Mouse (Mus musculus) telencephalon, adult 2 months (tissue): Measurements from ENCODE around the gene Plscr1.

Experiments used
- DNase-seq: peaks from one replicate; pipeline ENCODE4 v3.0.0-alpha.2; 2011; ENCODE audit warnings: low read depth, low spot score

Plscr1 gene

DNA sequence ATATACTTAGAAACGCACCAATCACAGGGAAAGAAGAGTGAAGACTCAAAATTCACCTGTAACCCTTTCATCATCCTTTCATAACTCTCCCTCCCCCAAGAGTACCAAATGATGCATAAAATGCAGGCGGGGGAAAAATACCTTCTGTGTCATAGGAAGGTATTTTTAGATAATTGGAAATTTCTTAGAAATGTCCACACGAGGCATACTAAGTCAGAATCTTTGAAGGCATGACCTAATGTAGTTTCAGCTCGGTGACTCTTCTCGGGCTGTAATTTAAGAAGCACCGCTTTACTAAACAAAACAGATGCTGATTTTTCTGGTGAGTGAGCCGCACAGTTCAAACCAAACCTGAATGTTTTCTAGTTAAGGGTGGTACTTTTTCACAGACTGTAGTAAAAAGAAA, at the start of gene Plscr1:
TSS of gene Plscr1 (plus strand) at position 304 of the 406 bp plus-strand sequence.
- DNase-seq = no peak

DNA sequence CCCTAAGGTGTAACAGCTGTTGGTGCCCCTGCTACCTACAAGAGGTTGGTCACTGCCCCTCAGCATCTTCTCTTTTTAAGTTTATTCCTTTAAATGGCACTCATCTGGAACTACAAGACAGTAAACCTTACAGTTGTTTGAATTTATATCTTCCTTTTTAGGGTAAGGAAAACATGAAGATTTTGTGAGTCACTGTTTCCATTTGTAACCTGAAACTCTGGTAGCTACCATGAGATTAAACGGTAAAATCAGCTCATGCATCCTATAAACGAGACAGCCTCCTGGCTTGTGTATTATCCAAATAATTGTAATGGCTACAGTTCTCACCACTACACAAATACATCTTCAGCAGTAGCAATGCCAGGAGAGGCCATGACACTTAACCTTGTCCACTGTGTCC, 45.2 kb upstream of the Plscr1 start:
- no peak for DNase-seq

- peak; percentile 36 for DNase-seq
These were observed 42.2 kb upstream of the Plscr1 start for GRCm38 (mm10) chr9:92207307-92207706.

GRCm38 (mm10) chr9:92207757-92208156, 41.8 kb upstream of the Plscr1 start:
- no peak for DNase-seq

DNA sequence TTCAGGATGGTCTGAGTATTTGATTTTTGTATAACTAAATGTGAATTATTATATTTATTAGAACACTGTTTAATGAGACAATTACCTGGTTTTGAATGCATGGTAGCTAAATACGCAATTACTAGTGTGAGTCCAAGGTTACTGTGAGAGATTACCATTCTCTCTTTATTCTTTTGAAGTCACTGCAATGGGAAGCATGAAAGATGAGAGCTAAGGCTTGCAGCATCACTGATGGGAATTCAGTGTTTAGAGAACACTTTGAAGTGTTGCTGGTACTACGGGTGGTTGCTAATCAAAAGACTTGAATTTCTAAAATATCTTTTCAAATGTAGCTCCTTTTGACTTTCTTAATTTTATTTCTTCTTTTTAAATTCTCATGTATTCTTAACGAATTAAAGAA, 39.7 kb upstream of the Plscr1 start:
- no peak for DNase-seq

GRCm38 (mm10) chr9:92210386-92210967, 39.1 kb upstream of the Plscr1 start:
- no peak for DNase-seq

GRCm38 (mm10) chr9:92211048-92211447, 38.5 kb upstream of the Plscr1 start:
- no peak for DNase-seq

DNA sequence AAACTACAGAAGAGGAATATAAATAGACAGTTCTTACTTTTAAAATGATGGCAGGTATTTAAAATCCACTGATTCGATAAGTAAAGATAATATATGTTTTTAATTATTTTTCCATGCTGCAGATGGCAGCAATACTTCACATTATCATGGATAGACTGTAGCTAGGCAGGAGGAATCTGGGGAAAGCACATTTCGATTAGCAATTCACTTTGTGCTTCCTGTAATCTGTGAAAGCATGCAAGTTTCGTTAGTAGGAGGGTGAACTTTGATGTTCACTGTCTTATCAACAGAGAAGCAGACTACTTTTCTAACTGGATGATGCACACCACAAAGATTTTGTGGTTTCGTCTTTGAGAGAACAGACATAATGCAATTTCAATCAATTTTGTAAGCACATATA, 32.1 kb upstream of the Plscr1 start:
- no peak for DNase-seq

- no peak for DNase-seq
These were observed 31.7 kb upstream of the Plscr1 start for GRCm38 (mm10) chr9:92217896-92218295.

DNA sequence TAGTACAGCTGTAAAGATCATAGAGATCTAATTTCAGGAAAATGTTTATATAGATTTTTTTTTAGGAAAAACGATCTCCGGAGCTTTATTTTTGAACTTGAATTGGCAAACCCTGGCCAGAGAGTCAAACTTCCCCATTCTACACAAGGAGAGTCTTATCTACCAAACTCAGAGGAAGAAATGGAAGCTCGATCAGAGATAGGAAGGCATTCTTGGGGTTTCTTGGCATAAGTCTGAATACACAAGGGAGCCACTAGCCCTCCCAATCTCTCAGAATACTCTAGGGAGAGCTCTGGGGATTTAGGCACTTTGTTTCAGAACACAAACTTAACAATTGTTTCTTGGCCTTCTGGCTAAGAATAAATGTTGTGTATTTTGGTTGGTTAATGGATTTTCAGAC, 29.4 kb upstream of the Plscr1 start:
- no peak for DNase-seq

DNA sequence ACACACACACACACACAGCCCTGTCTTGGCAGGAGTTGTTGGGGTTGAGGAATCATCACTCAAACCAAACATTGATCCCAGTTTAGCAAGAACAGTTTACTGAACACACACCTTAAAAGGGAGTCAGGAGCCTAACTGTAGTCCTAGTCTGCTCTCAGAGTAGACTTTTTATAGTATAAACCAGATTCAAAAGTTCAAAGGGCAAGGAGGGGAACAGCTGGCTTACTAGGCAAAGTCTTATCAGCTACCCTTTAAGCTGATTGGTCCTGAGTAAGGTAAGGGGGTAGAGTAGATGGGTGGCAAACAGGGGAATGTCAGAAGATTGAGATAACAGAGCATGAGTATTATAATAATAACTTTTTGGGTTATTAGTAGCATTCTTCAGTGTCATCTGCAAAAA, 28.1 kb upstream of the Plscr1 start:
- DNase-seq = no peak

- no peak for DNase-seq
These were observed 24.8 kb upstream of the Plscr1 start for GRCm38 (mm10) chr9:92224598-92225231.

DNA sequence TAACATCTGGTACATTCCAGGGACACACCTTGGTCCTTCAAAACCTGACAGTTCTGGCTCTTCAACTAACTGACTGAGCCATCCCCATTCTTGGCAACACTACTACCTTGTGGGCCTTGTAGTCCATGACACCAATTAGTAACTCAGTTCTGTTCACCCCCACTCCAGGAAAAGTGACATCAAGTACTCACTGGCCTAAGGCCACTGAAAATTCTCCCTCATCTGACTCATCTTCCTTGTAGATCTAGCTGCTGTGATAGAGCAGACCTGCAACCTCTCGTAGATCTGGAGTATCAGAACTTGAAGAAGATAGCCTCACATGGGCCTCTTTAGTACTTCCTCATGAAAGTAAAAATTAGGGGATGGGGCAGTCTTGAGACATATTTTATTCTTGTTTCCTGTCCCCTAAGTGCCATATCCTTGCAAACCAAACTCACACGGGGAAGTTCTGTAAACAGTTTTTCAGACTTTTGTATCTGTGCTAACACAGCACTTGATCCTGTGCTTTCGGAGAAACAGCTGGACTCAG, 23.4 kb upstream of the Plscr1 start:
- DNase-seq = no peak

GRCm38 (mm10) chr9:92226795-92227194, 22.8 kb upstream of the Plscr1 start:
- DNase-seq = no peak

- no peak for DNase-seq
These were observed 20.4 kb upstream of the Plscr1 start for GRCm38 (mm10) chr9:92228867-92229832.

GRCm38 (mm10) chr9:92229833-92230205, 19.7 kb upstream of the Plscr1 start:
- DNase-seq = no peak

GRCm38 (mm10) chr9:92234901-92235458, 14.6 kb upstream of the Plscr1 start:
- no peak for DNase-seq

DNA sequence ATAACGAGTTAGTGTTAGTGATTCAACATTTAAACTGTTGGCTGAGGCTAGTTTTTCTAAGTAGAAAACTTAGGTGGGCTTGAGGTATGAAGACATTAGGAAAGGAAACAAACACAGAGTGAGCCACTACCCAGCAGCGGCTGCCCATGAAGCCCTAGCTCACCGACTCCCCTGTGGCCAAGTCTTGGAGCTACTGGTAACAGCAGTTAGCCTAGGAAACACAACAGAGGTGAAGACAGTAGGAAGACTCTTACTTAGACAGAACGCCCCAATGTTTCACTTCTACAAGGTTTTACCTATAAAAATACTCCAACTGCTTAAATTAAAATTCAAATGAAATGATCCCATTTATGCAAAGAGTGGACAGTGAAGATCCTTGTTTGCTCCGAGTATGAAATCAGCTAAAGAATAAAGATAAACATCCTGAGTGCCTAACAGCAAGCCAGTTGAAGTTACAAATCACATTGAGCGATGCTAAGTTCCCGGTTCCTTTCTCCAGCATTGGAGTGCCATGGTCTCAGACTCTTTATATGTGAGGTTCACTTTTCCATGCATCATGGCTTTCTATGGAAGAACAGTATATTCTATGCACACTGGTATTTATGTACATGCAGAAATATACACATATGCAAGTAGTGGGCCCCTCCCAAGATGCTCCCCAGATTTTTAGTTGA, 640 bp upstream of the Plscr1 start:
- no peak for DNase-seq

DNA sequence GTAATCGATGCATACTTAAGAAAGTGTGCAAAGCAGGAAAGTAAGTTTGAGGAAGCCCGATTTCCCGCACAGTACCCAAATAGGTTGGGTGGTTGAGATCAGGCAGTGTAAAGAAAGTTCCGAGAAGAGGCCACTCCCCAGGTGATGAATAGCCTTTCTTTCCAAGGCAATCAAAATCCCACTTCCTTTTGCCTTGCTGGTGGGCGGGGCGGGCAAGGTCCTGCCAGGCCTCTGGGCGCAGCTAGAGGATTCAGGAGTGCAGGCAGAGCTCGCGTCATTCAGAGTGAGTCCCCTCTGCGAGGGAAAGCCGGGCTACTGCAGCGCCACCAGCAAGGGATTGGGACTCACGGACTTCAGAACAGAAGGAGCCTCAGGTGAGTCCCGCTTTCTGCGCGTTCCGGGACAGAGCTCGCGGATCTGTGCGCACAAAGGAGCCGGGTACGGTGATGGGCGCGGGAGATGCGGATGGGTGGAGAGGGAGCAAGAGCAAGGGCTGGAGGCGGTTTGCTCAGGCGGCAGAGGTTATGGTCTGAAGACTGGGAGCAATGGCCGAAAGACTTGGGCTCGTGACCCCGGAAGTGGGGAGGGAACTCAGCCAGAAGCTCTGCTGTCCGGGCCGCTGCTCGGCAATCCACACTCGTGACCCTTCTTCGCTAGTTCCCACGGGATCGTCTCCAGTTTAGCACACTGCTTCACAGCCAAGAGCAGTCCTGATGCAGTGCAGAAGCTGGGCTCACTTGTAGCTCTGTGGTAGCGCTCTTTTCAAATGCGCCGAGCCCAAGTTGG, 630 bp downstream of the Plscr1 start:
- peak; percentile 15 for DNase-seq

DNA sequence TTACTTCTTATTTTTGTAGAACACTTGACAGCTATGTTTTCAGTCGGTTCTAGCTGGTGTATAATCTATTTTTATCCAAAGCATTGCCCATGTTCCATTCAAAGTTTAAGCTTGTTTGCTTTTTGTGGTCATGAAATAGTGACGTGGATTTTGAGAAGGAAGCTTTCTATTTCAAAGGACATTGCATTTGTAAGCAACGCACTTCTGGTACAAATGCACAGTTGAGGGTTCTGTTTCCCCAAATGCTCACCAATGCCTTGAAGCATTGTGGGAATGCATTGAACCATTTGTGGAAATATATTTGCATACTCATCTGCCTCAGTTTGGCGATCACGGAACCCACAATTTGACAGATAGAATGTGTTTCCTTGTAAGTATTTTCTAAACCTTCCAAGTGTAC, 3.2 kb downstream of the Plscr1 start:
- no peak for DNase-seq
